Mouse (Mus musculus): ENCODE data around the gene Mtrr. TPM values are rescaled to one million over a fixed set of nuclear protein-coding genes. Genes with fewer than 3 reads are reported as not detected.
A peak's percentile ranks its signal among the peaks of the same experiment; 100 is the strongest.
"Not testable (repeated sequence)": the region's sequence is repeated elsewhere in the genome, so short reads cannot be mapped to it uniquely, and the experiment has no call there.

Mtrr gene
- total RNA-seq, 2 experiments from 2014 or later, result 10.3 to 16.5 TPM

GRCm38 (mm10) chr13:68572966-68573913 is 8.7 kb downstream of the Mtrr start:
- intact Hi-C loops (cut with DNase I), result no loop called here
- no peak for DNase-seq (ENCODE audit: low spot score in 2 of 2)

- intact Hi-C loops (cut with DNase I), result no loop called here
These were observed 9.7 kb downstream of the Mtrr start for GRCm38 (mm10) chr13:68572247-68572646.

GRCm38 (mm10) chr13:68569589-68570336 is 12.2 kb downstream of the Mtrr start:
- intact Hi-C loops (cut with DNase I), result no loop called here
- DNase-seq (ENCODE audit: low spot score in 2 of 2), result peak; percentile 86 to 89

More at GRCm38 (mm10) chr13:68572247-68572646, 9.7 kb downstream of the Mtrr start:
- DNase-seq (ENCODE audit: low spot score in 2 of 2), result no peak

DNA sequence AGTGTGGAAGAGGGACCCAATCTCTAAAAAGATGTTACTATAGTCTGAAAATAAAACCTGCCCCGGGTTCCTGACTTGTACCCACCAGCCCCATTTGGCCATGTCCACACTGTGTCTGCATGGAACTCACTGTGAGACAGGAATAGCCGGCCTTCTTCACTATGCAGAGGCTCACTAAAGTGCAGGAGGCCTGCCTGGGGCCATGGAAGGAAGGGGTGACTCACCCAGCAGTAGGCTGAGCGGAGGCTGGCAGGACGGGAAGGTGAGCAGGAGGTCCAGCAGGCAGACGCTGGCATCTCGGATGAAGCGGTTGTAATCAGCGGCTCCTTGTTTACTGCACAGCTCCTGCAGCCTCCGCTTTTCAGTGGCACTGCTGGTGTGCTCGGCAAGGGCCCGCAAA is 13.4 kb downstream of the Mtrr start:
- DNase-seq (ENCODE audit: low spot score in 2 of 2), result peak in 1 of 2 experiments; percentile 0
- intact Hi-C loops (cut with DNase I), result no loop called here

DNA sequence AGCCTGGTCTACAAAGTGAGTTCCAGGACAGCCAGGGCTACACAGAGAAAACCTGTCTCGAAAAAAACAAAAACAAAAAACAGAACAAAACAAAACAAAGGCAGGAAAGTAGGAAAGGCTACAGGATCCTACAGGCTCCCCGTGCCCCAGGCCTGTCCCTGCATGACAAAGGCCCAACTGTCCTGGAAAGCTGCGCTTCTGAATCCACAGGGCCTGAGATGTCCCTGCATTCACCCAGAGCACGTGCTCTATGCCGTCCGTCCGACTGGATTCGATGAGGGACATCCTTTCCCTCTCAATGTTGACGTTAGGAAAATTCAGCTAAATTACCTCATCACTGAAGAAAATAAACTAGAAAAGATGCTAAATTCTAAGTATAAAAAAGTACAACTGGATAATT is 13.8 kb downstream of the Mtrr start:
- intact Hi-C loops (cut with DNase I), result no loop called here
- peak in 1 of 2 experiments; percentile 0 for DNase-seq (ENCODE audit: low spot score in 2 of 2)

- DNase-seq (ENCODE audit: low spot score in 2 of 2); intact Hi-C loops (cut with DNase I): not testable (repeated sequence)
These were observed 28.6 kb downstream of the Mtrr start for GRCm38 (mm10) chr13:68553391-68553790.

Other genes starting within 250 kb of the Mtrr start
- 10 to 100 TPM; 13.1 to 15.4 TPM for gene Fastkd3, start 85 bp upstream of the Mtrr start, total RNA-seq (2021)
- gene 1700001L19Rik, start 15.3 kb upstream of the Mtrr start, total RNA-seq (2021), result 10 to 100 TPM; 25.6 to 28.2 TPM